Mouse (Mus musculus): ENCODE measurements around the gene Tspan1.

The Tspan1 gene

DNA sequence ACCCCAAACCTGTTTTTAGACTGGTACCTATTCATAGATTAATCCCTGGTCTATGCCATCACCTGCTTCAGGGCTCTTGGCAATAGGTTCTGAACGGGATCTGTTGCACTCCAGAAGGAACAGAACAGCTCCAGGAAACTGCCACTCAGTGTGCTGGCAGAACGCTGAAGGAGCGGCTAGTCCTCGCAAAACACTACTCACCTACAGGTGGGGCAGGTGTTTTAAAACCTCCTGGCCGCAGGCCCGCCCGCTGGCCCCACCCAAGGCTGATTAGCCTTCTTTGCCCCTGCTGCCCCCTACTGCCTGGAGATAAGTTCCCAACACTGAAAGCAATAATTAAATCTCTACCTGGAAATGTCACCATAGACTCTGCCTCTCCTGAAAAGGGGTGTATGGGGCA lies at the start of gene Tspan1:
TSS of gene Tspan1 (minus strand) at position 198 of the 400 bp plus-strand sequence.
- DNase-seq, result peak; percentile 91

DNA sequence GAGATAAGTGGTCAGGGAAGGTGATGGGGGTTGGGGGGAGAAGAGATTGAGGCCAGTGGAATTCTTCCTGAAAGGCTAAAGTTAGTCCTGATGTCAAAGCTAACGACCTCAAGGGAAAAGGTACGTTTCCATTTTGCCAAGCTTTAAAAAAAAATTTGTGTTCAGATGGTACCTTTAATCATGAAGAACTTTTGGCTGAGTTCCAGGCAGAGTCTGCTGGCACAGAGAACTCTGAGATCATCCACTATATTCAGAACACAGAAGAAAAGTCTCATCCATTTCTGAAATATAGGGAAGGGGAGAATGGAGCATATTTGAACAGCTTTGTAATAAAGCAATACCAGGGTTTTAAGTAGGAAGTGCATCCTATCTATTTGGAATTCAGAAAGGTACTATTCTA lies 49.6 kb upstream of the Tspan1 start:
- DNase-seq, result no peak

- no peak for DNase-seq
These were observed 48.6 kb upstream of the Tspan1 start for GRCm38 (mm10) chr4:116215895-116216605.

- no peak for DNase-seq
These were observed 41.5 kb upstream of the Tspan1 start for GRCm38 (mm10) chr4:116208891-116209290.

- DNase-seq, result no peak
These were observed 39.1 kb upstream of the Tspan1 start for GRCm38 (mm10) chr4:116206531-116206930.

DNA sequence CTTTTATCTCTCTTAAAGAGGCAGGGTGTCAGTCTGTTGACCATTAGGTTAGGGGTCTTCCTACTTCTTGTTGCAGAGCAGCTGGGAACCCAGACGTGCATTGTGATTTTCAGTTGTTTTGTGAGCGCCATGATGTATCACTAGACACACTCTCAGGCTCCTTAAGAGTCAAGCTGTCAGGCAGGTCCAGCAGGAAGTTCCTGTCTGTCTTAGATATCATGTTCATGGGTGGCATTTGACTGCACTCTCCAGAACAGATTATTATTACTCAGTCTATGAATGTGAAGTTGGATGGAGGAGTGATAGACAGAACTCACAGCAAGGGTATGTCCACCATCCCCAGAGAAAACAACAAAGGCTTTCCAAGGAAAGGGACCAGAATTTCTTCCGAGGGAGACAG lies 37.0 kb upstream of the Tspan1 start:
- no peak for DNase-seq

- peak; percentile 20 for DNase-seq
These were observed 31.0 kb upstream of the Tspan1 start for GRCm38 (mm10) chr4:116198422-116198821.

GRCm38 (mm10) chr4:116193583-116194383 lies 26.4 kb upstream of the Tspan1 start:
- DNase-seq, result no peak

GRCm38 (mm10) chr4:116192286-116192835 lies 25.0 kb upstream of the Tspan1 start:
- DNase-seq, result no peak

DNA sequence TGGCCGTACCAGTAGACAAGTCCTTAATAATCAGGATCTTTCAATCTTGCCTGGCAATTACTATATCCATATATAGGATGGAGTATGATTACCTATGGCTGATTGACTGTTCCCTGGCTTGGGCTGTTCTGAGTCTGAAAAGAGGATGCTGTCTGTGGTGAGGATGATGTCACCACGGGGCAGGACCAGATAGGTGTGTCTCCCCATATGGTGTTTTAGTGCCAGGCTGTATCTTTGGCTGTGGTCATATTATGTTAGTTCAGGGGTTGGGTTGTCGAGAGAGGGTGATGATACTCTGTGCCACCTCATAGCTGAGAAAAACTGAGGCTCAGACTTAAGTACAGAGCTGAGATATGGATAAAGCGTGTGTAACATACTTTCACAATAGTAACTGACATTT lies 17.7 kb upstream of the Tspan1 start:
- DNase-seq, result no peak

DNA sequence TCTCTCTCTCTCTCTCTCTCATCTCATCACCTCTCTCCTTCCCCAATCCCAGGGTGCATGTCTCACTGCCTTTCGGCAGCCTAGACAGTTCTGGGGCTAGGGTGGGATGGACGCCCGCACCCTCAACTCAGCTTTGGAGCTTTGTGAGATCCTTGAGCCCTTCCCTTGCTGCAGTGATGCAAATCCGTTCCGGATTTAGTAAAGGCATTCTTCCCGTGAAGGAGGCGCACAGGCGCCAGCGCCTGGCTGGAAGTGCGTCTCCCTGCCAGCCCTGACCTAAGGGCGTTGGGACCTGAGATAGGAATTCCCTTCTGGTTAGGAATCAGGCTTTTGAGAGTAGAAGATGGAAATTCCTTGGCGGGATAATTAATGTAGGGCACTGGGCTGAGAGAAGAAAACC lies 15.3 kb upstream of the Tspan1 start:
- DNase-seq, result peak; percentile 60

DNA sequence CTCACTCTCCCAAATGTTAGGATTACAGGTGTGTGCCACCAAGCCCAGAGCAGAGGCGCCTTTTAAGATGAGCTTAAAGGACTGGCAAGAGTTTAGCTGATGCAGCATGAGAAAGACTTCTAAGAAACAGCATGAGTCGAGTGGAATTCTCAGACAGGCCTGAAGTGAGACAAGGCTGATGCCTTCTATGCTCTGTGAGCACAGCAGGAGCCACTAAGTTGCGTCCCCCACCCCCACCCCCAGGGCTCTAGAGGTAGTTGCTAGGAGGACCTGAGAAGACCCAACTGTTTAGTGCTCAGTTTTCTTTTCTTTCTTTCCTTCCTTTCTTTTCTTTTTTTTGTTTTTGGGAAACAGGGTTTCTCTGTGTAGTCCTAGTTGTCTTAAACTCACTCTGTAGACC lies 14.7 kb upstream of the Tspan1 start:
- no peak for DNase-seq

DNA sequence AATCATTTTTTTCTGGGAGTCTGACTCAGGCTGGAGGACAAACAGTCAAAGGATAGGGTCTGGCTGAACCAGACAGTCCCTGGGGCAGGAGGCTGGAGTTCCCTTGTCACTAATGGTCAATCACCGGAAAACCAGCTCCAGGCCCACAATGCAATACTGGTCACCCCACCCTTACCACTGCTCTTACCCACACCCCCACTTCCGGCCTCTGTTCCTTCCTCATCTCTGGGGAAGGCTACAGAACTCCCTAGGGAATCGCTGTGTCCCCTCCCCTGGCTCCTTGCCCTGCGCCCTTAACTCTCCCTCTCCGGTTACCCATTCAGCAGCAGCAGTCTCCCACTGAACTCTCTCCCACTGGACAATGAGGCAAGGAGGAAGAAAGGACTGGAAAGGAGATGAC lies 9.7 kb upstream of the Tspan1 start:
- peak; percentile 91 for DNase-seq

GRCm38 (mm10) chr4:116176543-116176988 lies 9.2 kb upstream of the Tspan1 start:
- DNase-seq, result peak; percentile 91

- DNase-seq, result peak; percentile 47
These were observed 8.5 kb upstream of the Tspan1 start for GRCm38 (mm10) chr4:116175711-116176542.

DNA sequence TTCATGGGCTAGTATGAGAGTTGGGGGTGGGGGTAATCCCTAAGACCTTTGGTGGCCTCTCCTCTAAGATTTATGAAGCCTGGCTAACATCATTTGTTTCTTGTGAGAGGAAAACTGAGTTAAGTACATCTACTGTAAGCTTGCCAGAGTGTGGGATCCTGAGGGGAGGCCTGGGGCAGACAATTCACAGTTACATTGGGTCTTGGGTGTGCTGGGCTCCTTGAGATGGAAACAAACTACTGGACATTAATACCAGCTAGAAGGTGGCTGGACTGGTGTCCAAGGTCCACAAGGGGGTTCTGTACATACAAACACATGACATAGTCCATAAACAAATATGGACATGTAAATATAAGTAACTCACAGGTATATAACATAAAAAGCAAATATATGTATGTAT lies 7.7 kb upstream of the Tspan1 start:
- DNase-seq, result no peak

DNA sequence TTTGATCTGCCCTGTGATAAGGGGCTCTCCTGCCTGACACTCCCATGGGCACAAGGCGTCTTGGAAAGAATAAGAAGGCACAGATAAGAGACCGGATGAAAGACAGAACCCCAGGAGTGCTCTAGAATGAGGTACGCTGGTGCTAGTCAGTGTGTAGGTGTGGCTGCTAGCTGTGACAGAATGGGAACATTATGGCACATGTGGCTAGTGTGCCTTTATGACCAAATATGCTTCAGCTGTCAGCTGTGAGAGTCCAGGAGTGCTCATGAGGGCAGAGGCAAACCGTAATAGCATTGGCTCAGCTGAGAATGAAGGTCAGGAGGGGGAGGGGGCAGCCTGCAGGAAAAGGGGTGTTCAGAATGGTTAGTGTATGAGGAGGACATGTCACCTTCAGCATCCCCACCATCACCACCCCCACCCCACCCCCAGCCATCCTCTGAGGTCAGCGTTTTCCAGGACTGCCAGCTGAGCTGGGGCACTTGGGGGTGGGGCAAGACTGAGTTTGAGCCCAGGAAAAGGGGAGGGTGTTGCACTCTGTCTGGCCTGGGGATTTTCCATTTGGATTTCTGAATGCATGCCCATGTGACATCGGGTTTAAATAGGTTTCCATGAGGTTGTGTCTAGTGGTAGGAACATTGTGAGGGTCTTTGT lies 7.2 kb upstream of the Tspan1 start:
- peak; percentile 57 for DNase-seq

- no peak for DNase-seq
These were observed 6.4 kb upstream of the Tspan1 start for GRCm38 (mm10) chr4:116173752-116174151.

DNA sequence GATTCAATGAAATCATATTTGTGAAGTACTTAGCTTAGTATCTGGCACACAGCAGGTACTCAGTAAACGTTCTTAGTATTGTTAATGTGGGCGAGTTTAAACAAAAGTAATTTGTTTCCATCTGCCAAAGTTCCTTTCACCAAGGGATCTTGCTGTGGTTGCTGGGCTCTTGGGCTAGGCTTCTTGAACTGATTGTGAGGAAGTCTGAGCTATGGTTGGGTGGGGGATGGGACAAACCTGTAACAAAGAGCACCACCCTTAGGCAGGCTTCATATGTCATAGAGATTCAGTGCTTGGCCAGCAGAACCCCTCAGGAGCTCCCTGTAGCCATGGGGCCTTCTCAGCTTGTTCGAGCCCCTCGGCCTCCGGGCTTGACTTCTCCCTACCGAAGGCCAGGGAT lies 5.7 kb upstream of the Tspan1 start, which contains the start of the genes 1700042G07Rik and Gm49337:
TSS of gene 1700042G07Rik (plus strand) at position 301 of the 400 bp plus-strand sequence.
TSS of gene Gm49337 (plus strand) at position 313 of the 400 bp plus-strand sequence.
- DNase-seq, result no peak

GRCm38 (mm10) chr4:116169353-116169672 lies 1.9 kb upstream of the Tspan1 start:
- DNase-seq, result no peak

GRCm38 (mm10) chr4:116168617-116169352 lies 1.4 kb upstream of the Tspan1 start:
- peak; percentile 93 for DNase-seq
